Mouse (Mus musculus) neural tube, embryonic 11.5 days (tissue): ENCODE data around the gene Tmcc3. TPM values are rescaled to one million over a fixed set of nuclear protein-coding genes. Genes with fewer than 3 reads are reported as not detected.

ENCODE experiments used
- ATAC-seq: fragments of 200-750 bp; cut with Nextera tagmentation; 2 replicates; pipeline ENCODE4 v1.8.0; 2017; ENCODE audit warnings: moderate number of reproducible peaks, mild to moderate bottlenecking, moderate TSS enrichment, moderate library complexity; ENCODE audit not compliant: insufficient read depth, low FRiP score, low TSS enrichment
- DNase-seq: peaks from one replicate; pipeline ENCODE4 v3.0.0-alpha.2; 2015; ENCODE audit warnings: low spot score
- H3K27ac ChIP-seq: fragments of 300-500 bp; sonication (generic); 2 replicates; pipeline ENCODE4 v1.5.1; 2014; ENCODE audit warnings: low read depth, mild to moderate bottlenecking, low read length
- H3K27me3 ChIP-seq: fragments of 300-500 bp; sonication (generic); 2 replicates; pipeline ENCODE4 v1.6.1; 2014; ENCODE audit warnings: mild to moderate bottlenecking, low read length, mixed read lengths; ENCODE audit not compliant: control insufficient read depth, insufficient read depth
- H3K36me3 ChIP-seq: fragments of 300-500 bp; sonication (generic); 2 replicates; pipeline ENCODE4 v1.6.1; 2014; ENCODE audit warnings: mild to moderate bottlenecking, low read length, moderate library complexity, mixed read lengths; ENCODE audit not compliant: control insufficient read depth, insufficient read depth
- H3K4me1 ChIP-seq: fragments of 300-500 bp; sonication (generic); 2 replicates; pipeline ENCODE4 v1.6.1; 2014; ENCODE audit warnings: low read length, mixed read lengths; ENCODE audit not compliant: control insufficient read depth, insufficient read depth
- H3K4me2 ChIP-seq: fragments of 300-500 bp; sonication (generic); 2 replicates; pipeline ENCODE4 v1.6.1; 2014; ENCODE audit warnings: low read depth, mild to moderate bottlenecking, moderate library complexity
- H3K4me3 ChIP-seq: fragments of 300-500 bp; sonication (generic); 2 replicates; pipeline ENCODE4 v1.5.1; 2014; ENCODE audit warnings: low read depth, low read length
- H3K9ac ChIP-seq: fragments of 300-500 bp; sonication (generic); 2 replicates; pipeline ENCODE4 v1.6.1; 2014; ENCODE audit warnings: mild to moderate bottlenecking, low read length
- H3K9me3 ChIP-seq: fragments of 300-500 bp; sonication (generic); 2 replicates; pipeline ENCODE4 v1.6.1; 2016; ENCODE audit warnings: low read length; ENCODE audit not compliant: control insufficient read depth
- WGBS: fragments of 180-500 bp; shearing (Covaris S2); extraction: QIAGEN DNeasy Blood & Tissue Kit; methylation state at CpG from one replicate; pipeline ENCODE4 v1.1.7; 2014; 5-methylcytosine and 5-hydroxymethylcytosine counted together
- polyA plus RNA-seq: library from polyadenylated mRNA; unstranded; fragments of >200 nt; fragmentation: Nextera tagmentation; extraction: Ambion mirVana; gene quantifications from 2 replicates; pipeline ENCODE4 v1.2.1, GENCODE M21; 2014

Tmcc3 gene
- polyA plus RNA-seq, 1 experiment from 2014 or later = 6.1 TPM

DNA sequence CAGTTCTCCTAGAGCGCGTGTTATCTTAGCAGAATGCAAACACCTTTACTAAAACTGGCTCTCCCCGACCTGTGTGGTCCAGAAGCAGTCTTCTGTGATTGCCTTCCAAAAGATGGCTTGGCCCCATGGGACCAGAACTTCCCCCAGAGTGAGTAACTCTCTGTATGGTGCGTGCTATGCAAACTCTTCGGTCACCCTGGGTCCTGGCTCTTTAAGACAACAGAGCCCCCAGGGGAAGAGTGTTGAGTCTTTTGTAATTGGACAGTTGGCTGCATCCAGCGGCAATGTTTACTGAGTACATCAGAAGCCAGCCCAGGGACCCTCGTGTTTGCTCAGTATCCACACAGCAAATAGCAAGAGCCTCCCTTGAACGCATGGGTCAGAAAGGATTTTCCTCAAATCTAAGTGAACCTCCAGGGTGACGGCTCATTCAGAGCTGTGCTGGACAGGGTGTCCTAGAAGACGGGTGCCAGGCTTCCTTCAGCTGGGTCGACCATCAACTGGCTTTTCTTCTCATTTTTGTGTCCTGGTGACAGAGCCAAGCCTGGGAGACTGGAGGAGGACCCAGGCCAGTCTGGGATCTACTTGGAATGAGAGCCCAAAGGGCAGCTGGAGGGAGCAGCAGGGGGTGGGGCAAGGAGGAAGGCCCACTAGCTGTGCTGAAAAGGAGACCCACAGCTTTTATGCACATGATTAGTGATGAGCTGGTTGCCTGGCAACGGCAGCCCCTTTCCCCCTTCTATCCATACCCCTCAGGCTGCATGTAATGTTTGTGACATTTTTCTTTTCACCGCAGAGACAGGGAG, 309.9 kb downstream of the Tmcc3 start:
- H3K36me3 ChIP-seq = no peaks in the 10 kb centered on the region
- ATAC-seq (peak; percentile 69), DNase-seq (peak; percentile 78)
- H3K27me3 ChIP-seq = 0 out of 2 replicates have a peak, but pooled peaks cover 4% of the 10 kb centered on the region
- peak overlapping the region; percentile 33 for H3K4me2 ChIP-seq
- H3K4me1 ChIP-seq = peaks cover 16% of the 10 kb centered on the region
- no peak overlapping the region for H3K9ac ChIP-seq
- no peaks in the 10 kb centered on the region for H3K9me3 ChIP-seq
- no peak overlapping the region for H3K4me3 ChIP-seq
- H3K27ac ChIP-seq = peak overlapping the region; percentile 17; the same call in 1 of the 2 replicates
- 7% methylated on average over 13 of the region's 13 CpGs for WGBS

DNA sequence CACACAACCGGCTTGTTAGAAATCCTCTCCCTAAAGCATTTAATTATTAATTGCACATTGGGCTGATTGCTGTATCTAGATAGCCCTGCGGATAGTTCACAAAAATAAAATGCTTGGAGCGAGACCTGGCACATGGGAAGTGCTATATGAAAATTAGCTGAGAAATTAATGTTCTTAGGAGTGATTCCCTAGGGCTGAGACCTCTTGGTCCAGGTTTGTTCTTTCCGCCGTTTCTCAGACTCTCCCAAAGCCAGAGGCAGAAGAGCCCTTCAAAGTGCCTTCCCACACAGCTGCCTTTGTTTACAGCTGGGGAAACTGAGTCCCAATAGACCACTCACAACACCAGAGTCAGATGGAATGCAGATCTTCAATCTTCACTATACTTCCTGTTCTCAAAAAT, 310.5 kb downstream of the Tmcc3 start:
- H3K4me2 ChIP-seq = 0 out of 2 replicates have a peak overlapping the region, but pooled peaks have one; percentile 12
- no peaks in the 10 kb centered on the region for H3K9me3 ChIP-seq
- 21% methylated on average over 5 of the region's 5 CpGs for WGBS
- H3K4me3 ChIP-seq = no peak overlapping the region
- H3K9ac ChIP-seq = no peak overlapping the region
- H3K27me3 ChIP-seq = 0 out of 2 replicates have a peak, but pooled peaks cover 4% of the 10 kb centered on the region
- H3K4me1 ChIP-seq = peaks cover 16% of the 10 kb centered on the region
- ATAC-seq (no peak), DNase-seq (no peak)
- H3K27ac ChIP-seq = no peak overlapping the region
- no peaks in the 10 kb centered on the region for H3K36me3 ChIP-seq

- H3K4me2 ChIP-seq = no peak overlapping the region
- H3K4me1 ChIP-seq = peaks cover 16% of the 10 kb centered on the region
- no peaks in the 10 kb centered on the region for H3K36me3 ChIP-seq
- ATAC-seq = no peak
- no peak for DNase-seq
- H3K9me3 ChIP-seq = no peaks in the 10 kb centered on the region
- no peak overlapping the region for H3K27ac ChIP-seq
- H3K9ac ChIP-seq = no peak overlapping the region
- no peak overlapping the region for H3K4me3 ChIP-seq
- 16% methylated on average over 9 of the region's 9 CpGs for WGBS
- 0 out of 2 replicates have a peak, but pooled peaks cover 4% of the 10 kb centered on the region for H3K27me3 ChIP-seq
Observed at GRCm38 (mm10) chr10:94622828-94623227, 311.1 kb downstream of the Tmcc3 start.

DNA sequence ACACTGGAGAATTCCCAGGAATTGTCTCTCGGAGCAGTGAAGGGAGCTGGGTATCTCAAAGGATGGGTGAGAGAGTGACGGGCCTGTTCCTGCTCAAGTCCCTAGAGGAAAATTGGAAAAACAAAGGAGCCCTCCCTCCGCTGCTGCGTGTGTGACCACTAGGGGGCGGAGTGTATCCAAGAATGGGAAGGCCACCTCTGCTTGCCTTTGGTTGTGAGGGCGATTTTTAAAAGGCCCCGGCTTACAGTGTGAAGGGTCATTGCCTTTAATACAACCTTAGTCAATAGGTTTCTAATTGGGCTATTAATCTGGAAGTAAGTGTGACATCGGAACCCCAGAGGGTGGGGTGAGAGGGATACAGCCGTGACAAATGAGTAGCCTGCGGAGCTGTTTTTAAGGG, 311.9 kb downstream of the Tmcc3 start:
- H3K9me3 ChIP-seq = no peaks in the 10 kb centered on the region
- DNase-seq (peak; percentile 90), ATAC-seq (peak; percentile 70)
- no peak overlapping the region for H3K27ac ChIP-seq
- no peaks in the 10 kb centered on the region for H3K36me3 ChIP-seq
- no peak overlapping the region for H3K4me3 ChIP-seq
- no peak overlapping the region for H3K9ac ChIP-seq
- H3K4me2 ChIP-seq = no peak overlapping the region
- 2% methylated on average over 10 of the region's 10 CpGs for WGBS
- peaks cover 16% of the 10 kb centered on the region for H3K4me1 ChIP-seq
- H3K27me3 ChIP-seq = 0 out of 2 replicates have a peak, but pooled peaks cover 4% of the 10 kb centered on the region

DNA sequence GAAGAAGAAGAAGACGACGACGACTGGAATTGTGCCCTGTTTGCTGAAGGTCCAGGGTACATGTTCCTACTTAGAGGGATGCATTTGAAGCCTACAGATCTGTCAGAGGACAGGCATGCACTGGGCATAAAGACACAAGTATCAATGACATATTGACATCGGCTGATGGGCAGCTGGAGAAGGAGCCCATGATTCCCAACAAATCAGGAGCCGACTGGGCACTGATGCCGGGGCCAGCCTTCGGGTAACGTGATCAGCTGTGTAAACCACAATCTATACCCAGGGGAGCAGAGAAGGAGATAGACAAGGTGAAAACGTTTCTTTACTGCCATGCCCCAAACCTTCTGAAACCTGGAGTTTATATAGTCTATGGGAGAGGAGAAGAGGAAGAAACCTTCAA, 313.3 kb downstream of the Tmcc3 start:
- Histone ChIP-seq H3K4me3 (no peak overlapping the region), H3K27me3 (0 out of 2 replicates have a peak, but pooled peaks cover 4% of the 10 kb centered on the region), H3K9ac (no peak overlapping the region; the same call in 1 of the 2 replicates), H3K27ac (no peak overlapping the region), H3K36me3 (no peaks in the 10 kb centered on the region), H3K4me1 (peaks cover 16% of the 10 kb centered on the region), H3K4me2 (no peak overlapping the region), H3K9me3 (no peaks in the 10 kb centered on the region)
- DNase-seq (no peak), ATAC-seq (no peak)
- 86% methylated on average over 9 of the region's 9 CpGs for WGBS

- Histone ChIP-seq H3K4me1 (peaks cover 16% of the 10 kb centered on the region), H3K9me3 (no peaks in the 10 kb centered on the region), H3K4me3 (no peak overlapping the region), H3K27me3 (no peaks in the 10 kb centered on the region), H3K9ac (no peak overlapping the region), H3K4me2 (no peak overlapping the region), H3K27ac (no peak overlapping the region), H3K36me3 (no peaks in the 10 kb centered on the region)
- ATAC-seq (no peak), DNase-seq (no peak)
- 89% methylated on average over 8 of the region's 8 CpGs for WGBS
Observed at GRCm38 (mm10) chr10:94625606-94626005, 313.9 kb downstream of the Tmcc3 start.

GRCm38 (mm10) chr10:94630771-94631280, 319.1 kb downstream of the Tmcc3 start:
- WGBS = 77% methylated on average over 4 of the region's 4 CpGs
- ATAC-seq = no peak

DNA sequence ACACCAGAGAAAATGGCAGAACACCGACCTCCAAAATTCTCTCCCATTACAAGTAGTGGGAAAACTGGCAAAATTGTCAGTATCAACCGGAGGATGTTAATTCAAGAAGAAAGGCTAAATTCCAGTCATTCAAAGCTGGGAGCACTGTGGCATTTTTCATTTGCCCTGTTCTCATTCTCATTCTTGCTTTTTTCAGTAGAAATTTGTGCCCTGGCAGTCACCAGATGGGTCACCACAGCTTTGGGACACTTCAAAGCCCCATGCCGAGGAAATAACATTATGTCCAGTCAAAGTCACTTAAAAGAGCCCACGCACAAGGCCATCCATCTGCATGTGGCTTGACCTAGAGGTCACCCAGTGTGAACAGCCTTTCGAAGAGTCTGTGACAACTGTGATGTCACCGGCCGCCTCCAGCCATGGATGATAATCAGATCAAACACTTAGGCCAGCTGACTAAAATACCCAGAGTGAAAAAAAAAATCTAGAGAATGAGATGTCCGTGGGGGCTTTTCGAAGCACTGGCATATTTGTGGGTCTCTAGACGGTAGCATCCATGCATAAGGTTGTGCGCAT, 319.9 kb downstream of the Tmcc3 start:
- ATAC-seq (no peak), DNase-seq (no peak)
- no peaks in the 10 kb centered on the region for H3K9me3 ChIP-seq
- 42% methylated on average over 11 of the region's 11 CpGs for WGBS
- H3K4me1 ChIP-seq = no peaks in the 10 kb centered on the region
- no peak overlapping the region for H3K9ac ChIP-seq
- no peaks in the 10 kb centered on the region for H3K27me3 ChIP-seq
- H3K36me3 ChIP-seq = no peaks in the 10 kb centered on the region
- H3K4me3 ChIP-seq = no peak overlapping the region
- H3K4me2 ChIP-seq = no peak overlapping the region
- H3K27ac ChIP-seq = no peak overlapping the region

More at GRCm38 (mm10) chr10:94630771-94631280, 319.1 kb downstream of the Tmcc3 start:
- no peaks in the 10 kb centered on the region for H3K9me3 ChIP-seq
- H3K27ac ChIP-seq = no peak overlapping the region
- DNase-seq = no peak
- no peak overlapping the region for H3K4me2 ChIP-seq
- no peak overlapping the region for H3K9ac ChIP-seq
- H3K4me3 ChIP-seq = no peak overlapping the region
- H3K36me3 ChIP-seq = no peaks in the 10 kb centered on the region
- H3K4me1 ChIP-seq = no peaks in the 10 kb centered on the region
- H3K27me3 ChIP-seq = no peaks in the 10 kb centered on the region
